Mouse (Mus musculus): ENCODE data around the gene Btbd19. TPM values are rescaled to one million over a fixed set of nuclear protein-coding genes. Genes with fewer than 3 reads are reported as not detected.

Gene Btbd19
- polyA plus RNA-seq (2012; rRNA removed) = 5.2 and 7.6 TPM in 2 replicates

DNA sequence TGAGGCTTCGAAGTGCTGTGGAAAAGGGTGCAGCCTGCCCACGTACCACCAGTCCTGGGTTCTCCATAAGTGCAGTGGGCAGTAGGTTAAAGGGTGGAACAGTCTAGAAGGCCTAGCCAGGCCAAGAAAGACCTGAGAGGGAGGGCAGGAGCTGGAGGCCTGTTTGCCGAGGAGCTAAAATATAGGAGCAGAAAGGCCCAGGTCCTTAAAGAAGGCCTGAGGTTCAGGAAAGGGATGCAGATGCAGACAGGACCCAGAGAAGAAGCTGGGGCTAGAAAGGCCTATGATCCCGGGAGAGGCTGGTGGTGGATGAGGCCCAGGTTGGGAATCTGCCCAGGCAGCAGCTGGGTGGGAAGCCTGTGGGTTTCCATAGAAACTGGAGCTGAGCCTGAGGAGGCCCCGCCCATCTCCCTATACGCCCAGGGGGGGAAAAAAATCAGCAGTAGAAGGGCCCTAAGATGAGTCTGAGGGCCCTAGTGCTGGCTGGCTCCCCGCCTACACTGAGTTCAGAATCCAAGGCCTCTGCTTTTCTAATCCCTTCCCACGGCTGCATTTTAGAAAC, at the start of gene Btbd19:
Btbd19 (minus strand) TSS at position 378 of the 562 bp plus-strand sequence.

GRCm38 (mm10) chr4:117155792-117156355, 30.3 kb upstream of the Btbd19 start, which contains the start of gene Rps8:
Gene Rps8 (minus strand): TSS chr4:117156243.

GRCm38 (mm10) chr4:117133817-117134600, 8.5 kb upstream of the Btbd19 start, which contains the start of gene Plk3:
Gene Plk3 (minus strand): TSS chr4:117133963.

DNA sequence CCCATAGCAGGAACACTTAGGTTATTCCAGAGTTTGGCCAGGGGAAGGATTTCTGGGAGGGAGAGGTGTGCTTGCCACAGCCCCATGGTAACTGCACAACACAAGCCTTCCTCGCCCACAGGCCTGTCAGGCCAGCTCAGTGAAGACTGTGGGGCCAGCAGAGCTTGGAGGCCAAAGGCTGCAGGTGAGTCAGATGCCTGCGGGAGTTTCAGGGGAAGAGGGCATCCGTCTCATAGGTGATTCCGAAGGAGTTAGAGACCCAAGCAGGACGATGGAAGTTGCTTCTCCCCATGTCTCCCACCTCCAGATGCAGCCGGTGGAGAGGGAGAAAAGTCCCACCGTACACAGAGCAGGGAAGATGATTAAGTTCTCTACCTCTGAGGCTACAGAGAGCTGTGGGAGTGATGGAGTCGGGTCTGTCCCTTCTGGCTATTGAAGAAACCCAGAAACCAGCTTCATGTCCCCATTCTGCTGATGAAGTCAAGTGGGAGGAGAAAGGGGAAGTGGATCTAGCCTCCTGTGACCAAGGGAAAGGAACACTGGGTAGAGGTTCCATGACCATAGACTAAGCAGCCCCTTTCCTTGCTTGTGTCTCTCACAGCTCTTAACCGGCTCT, 1.3 kb upstream of the Btbd19 start, which contains the start of gene Tctex1d4:
Tctex1d4 (plus strand) TSS at position 120 of the 616 bp plus-strand sequence.

GRCm38 (mm10) chr4:117095551-117096452, 29.7 kb downstream of the Btbd19 start, which contains the start of gene Ptch2:
Gene Ptch2 (plus strand): TSS chr4:117096075.

Other genes with a start within 250 kb of the Btbd19 start
- gene Zswim5, start 248.3 kb downstream of the Btbd19 start, polyA plus RNA-seq (2012; rRNA removed) = 0.06 and 0.26 TPM in 2 replicates
- gene Urod, start 131.3 kb downstream of the Btbd19 start, polyA plus RNA-seq (2012; rRNA removed) = 14.5 and 18.5 TPM in 2 replicates
- 39.9 and 41.0 TPM in 2 replicates for gene Hectd3, start 130.4 kb downstream of the Btbd19 start, polyA plus RNA-seq (2012; rRNA removed)
- gene Eif2b3, start 106.3 kb downstream of the Btbd19 start, polyA plus RNA-seq (2012; rRNA removed) = 0.55 and 0.96 TPM in 2 replicates
- 1.8 and 2.0 TPM in 2 replicates for gene Ptch2, start 29.6 kb downstream of the Btbd19 start, polyA plus RNA-seq (2012; rRNA removed)
- 0.25 and 0.49 TPM in 2 replicates for gene Tctex1d4, start 1.1 kb upstream of the Btbd19 start, polyA plus RNA-seq (2012; rRNA removed)
- gene Plk3, start 8.2 kb upstream of the Btbd19 start, polyA plus RNA-seq (2012; rRNA removed) = 19.8 and 37.6 TPM in 2 replicates
- 114 and 124 TPM in 2 replicates for gene Rps8, start 30.5 kb upstream of the Btbd19 start, polyA plus RNA-seq (2012; rRNA removed)
- gene Kif2c, start 56.9 kb upstream of the Btbd19 start, polyA plus RNA-seq (2012; rRNA removed) = 0.37 and 0.91 TPM in 2 replicates
- 8.2 and 11.3 TPM in 2 replicates for gene Tmem53, start 126.2 kb upstream of the Btbd19 start, polyA plus RNA-seq (2012; rRNA removed)
- gene Armh1, start 126.4 kb upstream of the Btbd19 start, polyA plus RNA-seq (2012; rRNA removed) = 0.08 TPM in 1 of 2 replicates, not detected in the other

Measured in stomach, adult 2 months (tissue).